Comparison of ENCODE assay signal across 23 mouse cellular contexts in genomic region chr2:120707041-120707440, GRCm38 (mm10).
"Had no signal": no experiment of that assay in that cellular context is flagged by ENCODE, and none has a peak within 500 bp of the region (broad histone marks: within the 10 kb centered on the region; RNA-seq: fewer than 3 reads in every experiment).

No protein-coding gene starts in this region.

- H3K4me3 ChIP-seq: heart, adult 2 months; heart, embryonic 13.5 days; heart, embryonic 15.5 days; intestine, embryonic 15.5 days; layer of hippocampus, adult 2 months; left cerebral cortex, adult 2 months; limb, embryonic 10.5 days; limb, embryonic 12.5 days had no signal

- H3K4me2 ChIP-seq: heart, embryonic 11.5 days; heart, embryonic 13.5 days; heart, embryonic 15.5 days; hindbrain, embryonic 14.5 days; intestine, embryonic 15.5 days; limb, embryonic 12.5 days had no signal

- H3K4me1 ChIP-seq: intestine, embryonic 15.5 days; limb, embryonic 10.5 days; limb, embryonic 12.5 days had no signal

- H3K9ac ChIP-seq: heart, embryonic 13.5 days; heart, embryonic 15.5 days; hindbrain, embryonic 14.5 days; intestine, embryonic 15.5 days; limb, embryonic 12.5 days had no signal

- H3K9me3 ChIP-seq: heart, embryonic 13.5 days; heart, embryonic 15.5 days; intestine, embryonic 15.5 days; limb, embryonic 10.5 days; limb, embryonic 12.5 days had no signal

- H3K27me3 ChIP-seq: heart, embryonic 13.5 days; heart, embryonic 15.5 days; intestine, embryonic 15.5 days; limb, embryonic 12.5 days had no signal

- H3K36me3 ChIP-seq: heart, embryonic 15.5 days; intestine, embryonic 15.5 days had no signal

- H3K27ac ChIP-seq: heart, adult 2 months; heart, embryonic 13.5 days; heart, embryonic 15.5 days; hindbrain, embryonic 14.5 days; intestine, embryonic 15.5 days; layer of hippocampus, adult 2 months; left cerebral cortex, adult 2 months; limb, embryonic 10.5 days; limb, embryonic 12.5 days had no signal

- DNase-seq: gastrocnemius, postnatal 14 days; gastrocnemius, postnatal 36 days; heart, adult 11 months; heart, adult 2 months; heart, postnatal 14 days; heart, postnatal 36 days; kidney, adult 18-20 months; kidney, adult 8-10 months; kidney, postnatal 10 days; kidney, postnatal 4 days; liver had no signal

- ATAC-seq: hindbrain, embryonic 16.5 days; inflammation-experienced regulatory T-cells, adult 6 months; intestine, embryonic 15.5 days; intestine, postnatal 0 days had no signal
